Mouse (Mus musculus) retina, embryonic 14.5 days (tissue): Measurements from ENCODE around the gene E330034G19Rik.
A peak's percentile ranks its signal among the peaks of the same experiment; 100 is the strongest.
"Not testable (repeated sequence)": the region's sequence is repeated elsewhere in the genome, so short reads cannot be mapped to it uniquely, and the experiment has no call there.

Experiments
- DNase-seq: peaks from one replicate; pipeline ENCODE4 v3.0.0-alpha.2; 2015; ENCODE audit warnings: low spot score

The E330034G19Rik gene

DNA sequence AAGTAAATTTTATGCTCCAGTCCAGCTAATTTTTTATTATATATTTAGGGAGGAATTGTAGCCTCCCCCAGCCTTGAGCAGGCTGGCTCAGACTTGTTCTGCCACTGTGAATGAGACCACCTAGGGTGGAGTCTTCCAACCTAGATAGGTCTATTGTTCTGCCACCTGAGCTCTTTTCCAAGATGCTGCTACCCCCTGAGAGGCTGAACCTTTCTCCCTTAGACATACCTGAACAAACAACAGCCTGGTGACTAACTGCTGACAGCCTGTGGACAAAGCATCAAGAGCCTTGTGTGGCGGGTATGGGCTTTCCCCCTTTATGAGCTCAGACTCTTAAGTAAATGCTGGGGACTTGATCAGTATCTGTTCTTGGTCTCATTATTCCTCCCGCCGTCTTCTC lies 54.0 kb downstream of the E330034G19Rik start:
- not testable (repeated sequence) for DNase-seq

DNA sequence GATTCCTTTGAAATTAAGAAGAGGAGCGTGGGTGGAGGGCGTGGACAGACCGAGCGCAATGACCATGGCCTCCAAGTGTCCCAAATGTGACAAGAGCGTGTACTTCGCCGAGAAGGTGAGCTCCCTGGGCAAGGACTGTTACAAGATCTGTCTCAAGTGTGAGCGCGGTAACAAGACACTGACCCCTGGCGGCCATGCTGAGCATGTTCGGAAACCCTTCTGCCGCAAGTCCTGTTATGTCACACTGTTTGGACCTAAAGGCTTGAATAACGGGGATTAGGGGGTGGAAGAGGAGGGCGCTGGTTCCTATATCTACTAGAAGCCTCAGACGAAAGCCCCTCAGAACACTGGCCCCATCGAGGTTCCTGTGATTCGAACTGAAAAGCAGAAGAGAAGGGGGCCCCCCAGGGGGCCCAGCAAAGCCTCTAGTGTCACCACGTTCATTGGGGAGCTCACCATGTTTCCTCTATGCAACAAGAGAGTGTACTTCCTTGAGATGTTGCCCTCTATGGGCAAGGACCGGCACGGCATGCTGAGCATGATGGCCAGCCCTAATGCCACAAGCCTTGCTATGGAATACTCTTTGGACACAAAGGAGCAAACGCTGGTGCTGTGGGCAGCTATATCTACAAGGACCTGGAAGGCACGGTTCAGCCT lies 65.4 kb downstream of the E330034G19Rik start:
- DNase-seq = peak; percentile 61
